Mouse (Mus musculus): ENCODE measurements around the gene Eps8. TPM values are rescaled to one million over a fixed set of nuclear protein-coding genes. Genes with fewer than 3 reads are reported as not detected.

Gene Eps8
- polyA plus RNA-seq, 1 experiment from 2014 or later = 209 TPM

DNA sequence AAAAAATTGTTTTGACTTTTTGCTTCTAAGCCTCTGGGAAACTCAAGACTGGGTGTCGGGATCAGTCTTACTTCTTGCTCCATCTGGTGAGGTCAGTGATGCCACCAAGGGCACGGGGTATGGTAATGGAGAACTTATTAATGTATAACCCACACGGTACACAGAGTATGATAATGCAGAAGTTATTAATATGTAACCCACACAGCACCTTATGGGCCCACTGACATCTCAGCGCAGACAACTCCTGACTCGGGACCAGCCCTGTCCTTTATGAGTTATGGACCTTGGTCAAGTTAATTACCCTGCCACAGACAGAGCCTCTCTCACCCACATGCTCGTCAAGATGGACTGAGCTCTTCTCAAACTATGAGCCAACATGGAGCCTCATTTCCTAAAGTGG lies 89.2 kb downstream of the Eps8 start:
- peak overlapping the region; percentile 86 for H3K27ac ChIP-seq (ENCODE audit: low read depth, low read length)
- H3K4me2 ChIP-seq (replicated peaks; ENCODE audit: low read depth) = peak overlapping the region; percentile 35; the same call in 1 of the 2 replicates
- 34% methylated on average over 6 of the region's 6 CpGs for WGBS

DNA sequence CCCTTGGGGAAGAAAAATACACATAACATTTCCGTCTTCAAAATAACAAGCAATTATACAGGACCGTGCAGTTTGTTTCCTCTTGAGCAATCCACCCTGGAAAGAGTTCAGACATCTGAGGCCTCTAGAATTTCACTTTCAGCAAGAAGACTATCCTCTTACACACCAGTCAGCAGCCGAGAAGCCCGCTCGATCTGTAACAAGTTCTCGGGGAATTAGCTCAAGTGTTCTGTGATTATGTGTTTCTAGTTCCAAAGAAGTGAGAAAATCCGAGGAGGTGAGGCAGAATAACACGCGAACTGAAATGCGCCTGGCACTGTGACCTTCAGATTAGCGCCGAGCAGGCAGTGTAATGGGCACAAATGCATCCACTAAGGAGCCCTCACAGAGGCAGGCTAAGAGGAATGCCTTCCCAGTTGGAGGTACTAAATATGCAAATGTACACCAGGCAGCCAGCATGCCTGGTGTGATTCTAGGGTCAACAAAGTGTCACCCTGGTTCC lies 94.3 kb downstream of the Eps8 start:
- H3K9ac ChIP-seq (ENCODE audit: low read depth, low read length) = no peak overlapping the region
- H3K36me3 ChIP-seq (ENCODE audit: control insufficient read depth, insufficient read depth) = peaks cover 30% of the 10 kb centered on the region
- H3K4me1 ChIP-seq (replicated peaks; ENCODE audit: control insufficient read depth, insufficient read depth, low read length) = peaks cover 13% of the 10 kb centered on the region; the same call in 1 of the 2 replicates
- H3K4me3 ChIP-seq (ENCODE audit: low read depth, low read length) = no peak overlapping the region
- ATAC-seq = peak; percentile 17
- no peaks in the 10 kb centered on the region for H3K9me3 ChIP-seq (ENCODE audit: control insufficient read depth)
- no peak for TF ChIP-seq CTCF (IDR thresholded peaks at IDR 0.05; ENCODE audit: low read depth)
- H3K4me2 ChIP-seq (replicated peaks; ENCODE audit: low read depth) = peak overlapping the region; percentile 10
- no peaks in the 10 kb centered on the region for H3K27me3 ChIP-seq (replicated peaks; ENCODE audit: control insufficient read depth, insufficient read depth, low read length)
- H3K27ac ChIP-seq (ENCODE audit: low read depth, low read length) = peak overlapping the region; percentile 51; the same call in 1 of the 2 replicates
- 37% methylated on average over 12 of the region's 12 CpGs for WGBS

More for the DNA sequence above, 89.2 kb downstream of the Eps8 start:
- ATAC-seq = peak; percentile 92
- H3K4me3 ChIP-seq (ENCODE audit: low read depth, low read length) = no peak overlapping the region
- no peaks in the 10 kb centered on the region for H3K9me3 ChIP-seq (ENCODE audit: control insufficient read depth)
- peaks cover 27% of the 10 kb centered on the region for H3K36me3 ChIP-seq (ENCODE audit: control insufficient read depth, insufficient read depth)
- 0 out of 2 replicates have a peak, but pooled peaks cover 5% of the 10 kb centered on the region for H3K4me1 ChIP-seq (replicated peaks; ENCODE audit: control insufficient read depth, insufficient read depth, low read length)
- no peaks in the 10 kb centered on the region for H3K27me3 ChIP-seq (replicated peaks; ENCODE audit: control insufficient read depth, insufficient read depth, low read length)
- 0 out of 2 replicates have a peak overlapping the region, but pooled peaks have one; percentile 23 for H3K9ac ChIP-seq (ENCODE audit: low read depth, low read length)
- no peak for TF ChIP-seq CTCF (IDR thresholded peaks at IDR 0.05; ENCODE audit: low read depth)

DNA sequence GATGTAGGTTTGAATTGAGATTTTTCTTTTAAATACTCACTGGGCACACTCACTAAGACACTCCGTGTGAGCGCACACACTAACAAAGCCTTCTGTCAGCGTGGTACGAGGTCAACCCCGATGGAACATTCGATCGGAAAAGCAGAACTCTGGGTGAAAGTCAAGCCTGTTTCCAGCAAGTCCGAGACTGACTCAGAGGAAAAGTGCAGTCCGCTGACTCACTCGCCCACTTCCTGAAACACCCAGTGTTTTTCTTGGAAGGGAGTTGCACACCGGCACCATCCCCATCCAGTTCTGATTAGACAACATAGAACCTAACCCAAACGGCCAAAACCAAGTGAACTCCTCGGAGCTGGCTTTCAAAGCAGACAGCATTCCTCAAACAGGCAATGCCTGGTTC lies 95.8 kb downstream of the Eps8 start:
- Histone ChIP-seq H3K27me3 (replicated peaks; ENCODE audit: control insufficient read depth, insufficient read depth, low read length) (no peaks in the 10 kb centered on the region), H3K4me3 (ENCODE audit: low read depth, low read length) (no peak overlapping the region), H3K36me3 (ENCODE audit: control insufficient read depth, insufficient read depth) (peaks cover 30% of the 10 kb centered on the region), H3K9me3 (ENCODE audit: control insufficient read depth) (no peaks in the 10 kb centered on the region), H3K27ac (ENCODE audit: low read depth, low read length) (peak overlapping the region; percentile 60), H3K4me1 (replicated peaks; ENCODE audit: control insufficient read depth, insufficient read depth, low read length) (peaks cover 13% of the 10 kb centered on the region; the same call in 1 of the 2 replicates), H3K4me2 (replicated peaks; ENCODE audit: low read depth) (peak overlapping the region; percentile 24; the same call in 1 of the 2 replicates), H3K9ac (ENCODE audit: low read depth, low read length) (no peak overlapping the region)
- no peak for TF ChIP-seq CTCF (IDR thresholded peaks at IDR 0.05; ENCODE audit: low read depth)
- ATAC-seq = peak; percentile 44
- WGBS = 54% methylated on average over 13 of the region's 13 CpGs

DNA sequence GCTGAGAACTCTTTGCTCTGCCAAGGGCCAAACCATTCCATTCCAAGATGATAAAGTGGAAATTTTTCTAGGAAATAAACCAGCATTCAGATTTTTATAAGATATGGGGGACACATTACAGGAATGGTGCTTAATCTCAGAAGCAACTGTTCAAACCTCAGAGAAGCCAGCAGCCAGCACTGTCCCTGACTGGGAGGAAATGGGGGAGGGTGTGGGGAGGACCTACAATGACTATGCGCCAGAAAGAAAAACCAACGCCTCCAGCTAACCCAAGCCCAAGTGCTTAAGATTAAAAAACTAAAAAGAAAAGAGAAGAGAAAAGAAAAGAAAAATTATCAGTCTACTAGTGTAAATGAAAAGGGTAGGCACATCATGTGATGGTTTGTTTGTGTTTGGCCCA lies 97.0 kb downstream of the Eps8 start:
- ATAC-seq = no peak
- H3K4me2 ChIP-seq (replicated peaks; ENCODE audit: low read depth) = no peak overlapping the region
- H3K36me3 ChIP-seq (ENCODE audit: control insufficient read depth, insufficient read depth) = peaks cover 24% of the 10 kb centered on the region; the same call in 1 of the 2 replicates
- no peaks in the 10 kb centered on the region for H3K27me3 ChIP-seq (replicated peaks; ENCODE audit: control insufficient read depth, insufficient read depth, low read length)
- H3K27ac ChIP-seq (ENCODE audit: low read depth, low read length) = no peak overlapping the region
- TF ChIP-seq CTCF (IDR thresholded peaks at IDR 0.05; ENCODE audit: low read depth) = no peak
- H3K9me3 ChIP-seq (ENCODE audit: control insufficient read depth) = no peaks in the 10 kb centered on the region
- no peak overlapping the region for H3K9ac ChIP-seq (ENCODE audit: low read depth, low read length)
- no peak overlapping the region for H3K4me3 ChIP-seq (ENCODE audit: low read depth, low read length)
- 64% methylated on average over 2 of the region's 2 CpGs for WGBS
- H3K4me1 ChIP-seq (replicated peaks; ENCODE audit: control insufficient read depth, insufficient read depth, low read length) = peaks cover 13% of the 10 kb centered on the region; the same call in 1 of the 2 replicates

GRCm38 (mm10) chr6:137557159-137557558 lies 97.5 kb downstream of the Eps8 start:
- Histone ChIP-seq H3K9ac (ENCODE audit: low read depth, low read length) (no peak overlapping the region), H3K36me3 (ENCODE audit: control insufficient read depth, insufficient read depth) (peaks cover 29% of the 10 kb centered on the region; the same call in 1 of the 2 replicates), H3K9me3 (ENCODE audit: control insufficient read depth) (no peaks in the 10 kb centered on the region), H3K4me2 (replicated peaks; ENCODE audit: low read depth) (no peak overlapping the region), H3K27me3 (replicated peaks; ENCODE audit: control insufficient read depth, insufficient read depth, low read length) (no peaks in the 10 kb centered on the region), H3K4me3 (ENCODE audit: low read depth, low read length) (no peak overlapping the region), H3K27ac (ENCODE audit: low read depth, low read length) (no peak overlapping the region), H3K4me1 (replicated peaks; ENCODE audit: control insufficient read depth, insufficient read depth, low read length) (peaks cover 15% of the 10 kb centered on the region; the same call in 1 of the 2 replicates)
- TF ChIP-seq CTCF (IDR thresholded peaks at IDR 0.05; ENCODE audit: low read depth) = no peak
- 82% methylated on average over 4 of the region's 4 CpGs for WGBS
- no peak for ATAC-seq

DNA sequence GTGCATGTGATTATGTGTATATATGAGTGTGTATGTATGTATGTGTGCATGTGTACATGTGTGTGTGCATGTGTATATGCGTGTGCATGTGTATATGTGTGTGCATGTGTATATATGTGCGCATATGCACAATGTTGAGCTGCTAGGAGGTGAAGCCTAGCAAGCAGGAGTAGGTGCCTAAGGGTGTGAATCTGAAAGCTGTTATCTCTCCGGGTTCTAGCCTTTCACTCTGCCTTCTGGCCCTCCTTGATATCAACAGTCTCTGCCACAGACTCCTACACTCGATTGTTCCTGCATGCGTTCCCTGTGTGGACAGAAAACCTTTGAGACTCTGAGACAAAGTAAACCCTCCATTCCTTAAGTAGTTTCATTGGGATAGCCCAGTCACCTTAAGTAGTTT lies 98.0 kb downstream of the Eps8 start:
- Histone ChIP-seq H3K27ac (ENCODE audit: low read depth, low read length) (no peak overlapping the region), H3K36me3 (ENCODE audit: control insufficient read depth, insufficient read depth) (peaks cover 26% of the 10 kb centered on the region; the same call in 1 of the 2 replicates), H3K4me2 (replicated peaks; ENCODE audit: low read depth) (no peak overlapping the region), H3K4me1 (replicated peaks; ENCODE audit: control insufficient read depth, insufficient read depth, low read length) (peaks cover 16% of the 10 kb centered on the region; the same call in 1 of the 2 replicates), H3K4me3 (ENCODE audit: low read depth, low read length) (no peak overlapping the region), H3K27me3 (replicated peaks; ENCODE audit: control insufficient read depth, insufficient read depth, low read length) (no peaks in the 10 kb centered on the region), H3K9me3 (ENCODE audit: control insufficient read depth) (no peaks in the 10 kb centered on the region), H3K9ac (ENCODE audit: low read depth, low read length) (no peak overlapping the region)
- no peak for ATAC-seq
- no peak for TF ChIP-seq CTCF (IDR thresholded peaks at IDR 0.05; ENCODE audit: low read depth)
- 83% methylated on average over 5 of the region's 5 CpGs for WGBS

Data from intestine, postnatal 0 days (tissue).